Mouse (Mus musculus) liver, postnatal 0 days (tissue): ENCODE measurements around the gene Recql. TPM values are rescaled to one million over a fixed set of nuclear protein-coding genes. Genes with fewer than 3 reads are reported as not detected.
A peak's percentile ranks its signal among the peaks of the same experiment; 100 is the strongest.

Source experiments
- ATAC-seq: fragments of 200-750 bp; cut with Nextera tagmentation; 2 replicates; pipeline ENCODE4 v1.8.0; 2017; ENCODE audit warnings: mild to moderate bottlenecking, moderate library complexity
- DNase-seq: peaks from one replicate; pipeline ENCODE4 v3.0.0-alpha.2; 2016
- H3K27ac ChIP-seq: fragments of 300-500 bp; sonication (generic); 2 replicates; pipeline ENCODE4 v1.5.1; 2014; ENCODE audit warnings: antibody characterized with exemption, moderate library complexity, mild to moderate bottlenecking, low read depth
- H3K27me3 ChIP-seq: fragments of 300-500 bp; sonication (generic); 2 replicates; pipeline ENCODE4 v1.6.1; 2014; ENCODE audit warnings: low read length, control low read depth, mixed read lengths; ENCODE audit not compliant: insufficient read depth
- H3K36me3 ChIP-seq: fragments of 300-500 bp; sonication (generic); replicated peaks from 2 replicates; pipeline ENCODE4 v1.6.1; 2014; ENCODE audit warnings: mild to moderate bottlenecking, control low read depth, low read length, moderate library complexity, mixed read lengths; ENCODE audit not compliant: insufficient read depth
- H3K4me1 ChIP-seq: fragments of 300-500 bp; sonication (generic); 2 replicates; pipeline ENCODE4 v1.6.1; 2014; ENCODE audit warnings: antibody characterized with exemption, mild to moderate bottlenecking, control low read depth; ENCODE audit not compliant: insufficient read depth
- H3K4me2 ChIP-seq: fragments of 300-500 bp; sonication (generic); 2 replicates; pipeline ENCODE4 v1.6.1; 2014; ENCODE audit warnings: low read depth, mild to moderate bottlenecking, low read length, moderate library complexity, mixed read lengths
- H3K4me3 ChIP-seq: fragments of 300-500 bp; sonication (generic); 2 replicates; pipeline ENCODE4 v1.5.1; 2014; ENCODE audit warnings: low read depth, low read length
- H3K9ac ChIP-seq: fragments of 300-500 bp; sonication (generic); replicated peaks from 2 replicates; pipeline ENCODE4 v1.6.1; 2014; ENCODE audit warnings: mild to moderate bottlenecking, moderate library complexity
- H3K9me3 ChIP-seq: fragments of 300-500 bp; sonication (generic); 2 replicates; pipeline ENCODE4 v1.6.1; 2016; ENCODE audit warnings: mild to moderate bottlenecking, control low read depth, low read length, mixed read lengths
- CTCF ChIP-seq: sonication (generic); IDR thresholded peaks from 2 replicates; pipeline ENCODE4 v1.5.1; 2016; ENCODE audit warnings: antibody characterized with exemption, low read depth
- EP300 ChIP-seq: IDR thresholded peaks from 2 replicates; pipeline ENCODE4 v1.6.1; 2016; ENCODE audit warnings: antibody characterized with exemption, low read depth, mild to moderate bottlenecking
- WGBS: fragments of 180-500 bp; shearing (Covaris S2); extraction: QIAGEN DNeasy Blood & Tissue Kit; methylation state at CpG from one replicate; pipeline ENCODE4 v1.1.7; 2014; ENCODE audit not compliant: insufficient replicate concordance; 5-methylcytosine and 5-hydroxymethylcytosine counted together
- polyA plus RNA-seq: library from polyadenylated mRNA; unstranded; fragments of >200 nt; fragmentation: Nextera tagmentation; extraction: Ambion mirVana; gene quantifications from 2 replicates; pipeline ENCODE4 v1.2.1, GENCODE M21; 2015

Gene Recql
- polyA plus RNA-seq, 1 experiment from 2014 or later, result 7.3 TPM

- H3K4me3 ChIP-seq, result no peak overlapping the region
- no peak for DNase-seq
- 86% methylated on average over 3 of the region's 3 CpGs for WGBS
- no peak overlapping the region for H3K9ac ChIP-seq
- H3K4me2 ChIP-seq, result no peak overlapping the region
- H3K27me3 ChIP-seq, result no peaks in the 10 kb centered on the region
- H3K27ac ChIP-seq, result no peak overlapping the region
- no peaks in the 10 kb centered on the region for H3K4me1 ChIP-seq
- TF ChIP-seq CTCF (no peak), EP300 (no peak)
- H3K9me3 ChIP-seq, result no peaks in the 10 kb centered on the region
- ATAC-seq, result no peak
- peaks cover 53% of the 10 kb centered on the region for H3K36me3 ChIP-seq
Measured at GRCm38 (mm10) chr6:142369568-142369967, 17.3 kb downstream of the Recql start.

- H3K9ac ChIP-seq, result no peak overlapping the region
- ATAC-seq (no peak), DNase-seq (no peak)
- TF ChIP-seq CTCF (no peak), EP300 (no peak)
- no peaks in the 10 kb centered on the region for H3K27me3 ChIP-seq
- 84% methylated on average over 3 of the region's 3 CpGs for WGBS
- no peaks in the 10 kb centered on the region for H3K9me3 ChIP-seq
- no peak overlapping the region for H3K4me2 ChIP-seq
- H3K27ac ChIP-seq, result no peak overlapping the region
- no peaks in the 10 kb centered on the region for H3K4me1 ChIP-seq
- H3K36me3 ChIP-seq, result peaks cover 60% of the 10 kb centered on the region
- no peak overlapping the region for H3K4me3 ChIP-seq
Measured at GRCm38 (mm10) chr6:142367565-142367964, 19.3 kb downstream of the Recql start.

GRCm38 (mm10) chr6:142366473-142367018 lies 20.3 kb downstream of the Recql start:
- whole genome bisulfite sequencing, result 88% methylated on average over 10 of the region's 10 CpGs
- Histone ChIP-seq H3K9ac (no peak overlapping the region), H3K27me3 (no peaks in the 10 kb centered on the region), H3K4me3 (no peak overlapping the region), H3K4me2 (no peak overlapping the region), H3K9me3 (no peaks in the 10 kb centered on the region), H3K4me1 (no peaks in the 10 kb centered on the region), H3K27ac (no peak overlapping the region), H3K36me3 (peaks cover 59% of the 10 kb centered on the region)
- no peak for ATAC-seq
- TF ChIP-seq EP300, result no peak
- TF ChIP-seq CTCF, result no peak
- DNase-seq, result no peak

- WGBS, result 81% methylated on average over 8 of the region's 8 CpGs
- H3K36me3 ChIP-seq, result peaks cover 64% of the 10 kb centered on the region
- no peak overlapping the region for H3K9ac ChIP-seq
- H3K4me2 ChIP-seq, result no peak overlapping the region
- no peaks in the 10 kb centered on the region for H3K27me3 ChIP-seq
- no peak for ATAC-seq
- H3K4me1 ChIP-seq, result no peaks in the 10 kb centered on the region
- H3K27ac ChIP-seq, result no peak overlapping the region
- DNase-seq, result no peak
- no peak overlapping the region for H3K4me3 ChIP-seq
- no peak for TF ChIP-seq CTCF
- TF ChIP-seq EP300, result no peak
- no peaks in the 10 kb centered on the region for H3K9me3 ChIP-seq
Measured at GRCm38 (mm10) chr6:142365742-142366472, 21.0 kb downstream of the Recql start.

- 67% methylated on average over 9 of the region's 9 CpGs for WGBS
- H3K4me3 ChIP-seq, result no peak overlapping the region
- H3K36me3 ChIP-seq, result peaks cover 71% of the 10 kb centered on the region
- no peak overlapping the region for H3K4me2 ChIP-seq
- H3K9ac ChIP-seq, result no peak overlapping the region
- no peaks in the 10 kb centered on the region for H3K27me3 ChIP-seq
- no peak for TF ChIP-seq EP300
- TF ChIP-seq CTCF, result peak; percentile 42; the same call in 1 of the 2 replicates
- no peaks in the 10 kb centered on the region for H3K9me3 ChIP-seq
- H3K27ac ChIP-seq, result no peak overlapping the region
- no peaks in the 10 kb centered on the region for H3K4me1 ChIP-seq
- DNase-seq (no peak), ATAC-seq (no peak)
Measured at GRCm38 (mm10) chr6:142363019-142363576, 23.8 kb downstream of the Recql start.

- H3K4me3 ChIP-seq, result no peak overlapping the region
- no peaks in the 10 kb centered on the region for H3K27me3 ChIP-seq
- WGBS, result 89% methylated on average over 6 of the region's 6 CpGs
- H3K9ac ChIP-seq, result no peak overlapping the region
- no peak for DNase-seq
- no peak overlapping the region for H3K4me2 ChIP-seq
- TF ChIP-seq EP300, result no peak
- TF ChIP-seq CTCF, result no peak
- H3K4me1 ChIP-seq, result no peaks in the 10 kb centered on the region
- H3K9me3 ChIP-seq, result no peaks in the 10 kb centered on the region
- ATAC-seq, result no peak
- peaks cover 67% of the 10 kb centered on the region for H3K36me3 ChIP-seq
- no peak overlapping the region for H3K27ac ChIP-seq
Measured at GRCm38 (mm10) chr6:142362036-142362435, 24.9 kb downstream of the Recql start.
